Comparison of ENCODE assay signal across 14 mouse cellular contexts in the genomic region with DNA sequence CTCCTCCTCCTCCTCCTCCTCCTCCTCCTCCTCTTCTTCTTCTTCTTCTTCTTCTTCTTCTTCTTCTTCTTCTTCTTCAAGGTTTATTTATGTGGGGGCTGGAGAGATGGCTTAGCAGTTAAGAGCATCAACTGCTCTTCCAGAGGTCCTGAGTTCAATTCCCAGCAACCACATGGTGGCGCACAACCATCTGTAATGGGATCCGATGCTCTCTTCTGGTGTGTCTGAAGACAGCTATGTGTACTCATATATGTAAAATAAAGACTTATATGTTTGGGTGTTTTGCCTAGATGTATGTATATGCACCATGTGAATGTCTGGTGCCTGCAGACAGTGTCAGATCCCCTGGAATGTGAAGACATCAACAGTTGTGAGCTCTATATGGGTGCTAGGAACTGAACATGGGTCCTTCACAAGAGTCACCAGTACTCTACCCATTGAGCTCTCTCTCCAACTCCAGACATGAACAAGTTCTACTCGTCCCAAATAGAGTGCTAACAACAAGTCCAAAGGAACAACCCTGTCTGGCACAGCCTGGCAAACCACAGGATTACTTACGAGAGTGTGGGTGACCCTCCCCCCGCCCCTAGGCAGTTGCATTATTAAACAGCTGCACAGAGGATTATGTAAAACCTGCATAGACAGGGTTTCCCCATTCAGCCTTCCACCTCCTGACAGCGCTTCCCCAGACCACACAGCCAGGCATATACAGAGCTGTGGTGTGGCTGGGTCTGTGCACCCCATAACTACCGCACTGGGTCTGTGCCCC. TPM values are rescaled to one million over a fixed set of nuclear protein-coding genes. Genes with fewer than 3 reads are reported as not detected.
DNase-seq lines count a peak whose midpoint lies in the region; ATAC-seq and TF ChIP-seq lines count a peak whose summit lies in the region.
"Had no signal": no experiment of that assay in that cellular context is flagged by ENCODE, and none has a peak within 500 bp of the region (broad histone marks: within the 10 kb centered on the region; RNA-seq: fewer than 3 reads in every experiment).

No protein-coding gene starts in this region.

- peak; percentile 49 for TF ChIP-seq RAD21 in CH12.LX (IDR thresholded peaks at IDR 0.05; ENCODE audit: low read depth, low read length)

- TF ChIP-seq EP300 in heart, adult 2 months (IDR thresholded peaks at IDR 0.05; ENCODE audit: insufficient read depth, low read depth, low read length): no peak
- no peak; the same call in 1 of the 2 replicates for TF ChIP-seq EP300 in CH12.LX (IDR thresholded peaks at IDR 0.05; ENCODE audit: low read length)

- WGBS in heart, adult 2 months: 71% methylated on average over 7 of the region's 7 CpGs
- WGBS in midbrain, embryonic 13.5 days: 54% methylated on average over 7 of the region's 7 CpGs
- WGBS in midbrain, embryonic 10.5 days: 66% methylated on average over 7 of the region's 7 CpGs

- no peaks in the 10 kb centered on the region for H3K9me3 ChIP-seq in midbrain, embryonic 13.5 days
- H3K9me3 ChIP-seq in midbrain, embryonic 10.5 days (replicated peaks): no peaks in the 10 kb centered on the region
- H3K9me3 ChIP-seq in CH12.LX (replicated peaks; ENCODE audit: low read length): no peaks in the 10 kb centered on the region
- H3K9me3 ChIP-seq: neural tube, embryonic 13.5 days; stomach, embryonic 15.5 days had no signal

- no peak overlapping the region for H3K4me2 ChIP-seq in midbrain, embryonic 13.5 days (replicated peaks)
- H3K4me2 ChIP-seq in CH12.LX (ENCODE audit: insufficient read depth, low read depth, poor library complexity, severe bottlenecking): no peak overlapping the region
- H3K4me2 ChIP-seq: neural tube, embryonic 13.5 days; stomach, embryonic 15.5 days had no signal

- no peak for TF ChIP-seq POLR2A in heart, adult 2 months (IDR thresholded peaks at IDR 0.05; ENCODE audit: insufficient read depth, low read depth, low read length)
- no peak for TF ChIP-seq POLR2A in CH12.LX (IDR thresholded peaks at IDR 0.05; ENCODE audit: low read depth, low read length)

- ATAC-seq in midbrain, embryonic 13.5 days: peak; percentile 36; the same call in 1 of the 2 replicates
- ATAC-seq in megakaryocyte, adult 5-6 weeks (ENCODE audit: poor library complexity, severe bottlenecking): peak; percentile 60

- peak; percentile 56 for TF ChIP-seq CTCF in heart, adult 2 months (IDR thresholded peaks at IDR 0.05)
- peak in 1 of 2 experiments; percentile 54; a peak in 2 of 4 replicates for TF ChIP-seq CTCF in CH12.LX (conservative IDR thresholded peaks at IDR 0.05 in 1 of 2, IDR thresholded peaks at IDR 0.05 in 1 of 2; ENCODE audit: low read depth in 2 of 2, low read length in 2 of 2)

- H3K9ac ChIP-seq in heart, adult 2 months (ENCODE audit: low read depth, low read length): no peak overlapping the region
- no peak overlapping the region for H3K9ac ChIP-seq in midbrain, embryonic 13.5 days (replicated peaks)
- H3K9ac ChIP-seq in CH12.LX (ENCODE audit: insufficient read depth, low read depth): no peak overlapping the region
- H3K9ac ChIP-seq: neural tube, embryonic 13.5 days; stomach, embryonic 15.5 days had no signal

- H3K27ac ChIP-seq in heart, adult 2 months: no peak overlapping the region
- no peak overlapping the region for H3K27ac ChIP-seq in midbrain, embryonic 13.5 days
- H3K27ac ChIP-seq in midbrain, embryonic 10.5 days (replicated peaks): no peak overlapping the region
- no peak overlapping the region for H3K27ac ChIP-seq in CH12.LX (ENCODE audit: insufficient read depth, low read depth)
- H3K27ac ChIP-seq: neural tube, embryonic 13.5 days; stomach, embryonic 15.5 days had no signal

- H3K4me1 ChIP-seq in heart, adult 2 months (ENCODE audit: control insufficient read depth, insufficient read depth, low read length): no peaks in the 10 kb centered on the region
- peaks cover 11% of the 10 kb centered on the region for H3K4me1 ChIP-seq in midbrain, embryonic 13.5 days (replicated peaks)
- peaks cover 31% of the 10 kb centered on the region for H3K4me1 ChIP-seq in midbrain, embryonic 10.5 days
- H3K4me1 ChIP-seq in CH12.LX (ENCODE audit: control insufficient read depth in 1 of 2, insufficient read depth in 2 of 2): peaks cover 11 to 43% of the 10 kb centered on the region in 2 experiments; a peak in 3 of 4 replicates

- no peak for DNase-seq in heart, adult 2 months
- no peak for DNase-seq in heart, adult 9 months (ENCODE audit: low spot score in 2 of 2)
- no peak for DNase-seq in midbrain, embryonic 10.5 days (ENCODE audit: low spot score)
- DNase-seq in CH12.LX (ENCODE audit: extremely low read depth): peak; percentile 69
- no peak for DNase-seq in c-Kit-positive CD71-positive TER-119-positive erythroid progenitor cells, embryonic 14.5 days (ENCODE audit: low spot score)
- no peak for DNase-seq in kidney, postnatal 4 days
- DNase-seq: gastrocnemius, postnatal 14 days; heart, postnatal 14 days; kidney, adult 18-20 months; layer of hippocampus, postnatal 36 days had no signal

- in situ Hi-C loops in CH12.LX (cut with MboI; ENCODE audit: low pct_ligation_motif_present, low pct_unique_long_range_greater_than_20kb, low sequenced_read_pairs): loop anchor here (25.0 kb wide), 1 partner anchor 343 kb away; no protein-coding TSS in a partner anchor

- peaks cover 5% of the 10 kb centered on the region for H3K27me3 ChIP-seq in heart, adult 2 months (ENCODE audit: control insufficient read depth, insufficient read depth, low read length)
- H3K27me3 ChIP-seq in midbrain, embryonic 13.5 days: peaks cover 45% of the 10 kb centered on the region
- H3K27me3 ChIP-seq in midbrain, embryonic 10.5 days (ENCODE audit: low read depth, poor library complexity, severe bottlenecking): peaks cover 61% of the 10 kb centered on the region
- no peaks in the 10 kb centered on the region for H3K27me3 ChIP-seq in CH12.LX (replicated peaks)

- H3K4me3 ChIP-seq in heart, adult 2 months: no peak overlapping the region
- no peak overlapping the region for H3K4me3 ChIP-seq in midbrain, embryonic 13.5 days (replicated peaks)
- no peak overlapping the region for H3K4me3 ChIP-seq in midbrain, embryonic 10.5 days
- H3K4me3 ChIP-seq in CH12.LX (replicated peaks in 1 of 3; ENCODE audit: low read depth in 2 of 3, low read length in 2 of 3, poor library complexity in 1 of 3): no peak overlapping the region
- H3K4me3 ChIP-seq: neural tube, embryonic 13.5 days; stomach, embryonic 15.5 days had no signal

- no peaks in the 10 kb centered on the region for H3K36me3 ChIP-seq in heart, adult 2 months (ENCODE audit: control insufficient read depth, insufficient read depth, low read length)
- H3K36me3 ChIP-seq in midbrain, embryonic 13.5 days: no peaks in the 10 kb centered on the region
- H3K36me3 ChIP-seq in midbrain, embryonic 10.5 days: no peaks in the 10 kb centered on the region
- no peaks in the 10 kb centered on the region for H3K36me3 ChIP-seq in CH12.LX (replicated peaks in 1 of 2; ENCODE audit: control insufficient read depth in 1 of 2, insufficient read depth in 1 of 2, low read length in 1 of 2)
- H3K36me3 ChIP-seq: neural tube, embryonic 13.5 days; stomach, embryonic 15.5 days had no signal

- dilution Hi-C loops in CH12.LX (cut with MboI; ENCODE audit: extremely low pct_ligation_motif_present, extremely low pct_unique_long_range_greater_than_20kb, low sequenced_read_pairs): no loop called here

- intact Hi-C loops in heart, adult 2 months (cut with DNase I): loop anchor here (10.0 kb wide), 1 partner anchor 486 kb away; no protein-coding TSS in a partner anchor

- H3K79me2 ChIP-seq in heart, adult 2 months (replicated peaks; ENCODE audit: control insufficient read depth, insufficient read depth, low read length): no peaks in the 10 kb centered on the region
- no peaks in the 10 kb centered on the region for H3K79me2 ChIP-seq in CH12.LX (replicated peaks; ENCODE audit: control insufficient read depth, extremely low read depth, insufficient read depth, poor library complexity, severe bottlenecking)

TF ChIP-seq in CH12.LX, 34 proteins besides CTCF, POLR2A, EP300 and RAD21:
- TF ChIP-seq SMC3 (IDR thresholded peaks at IDR 0.05; ENCODE audit: low read depth, low read length): peak; percentile 44
- TF ChIP-seq KAT2A (IDR thresholded peaks at IDR 0.05; ENCODE audit: insufficient replicate concordance, low read length): no peak
- no peak for TF ChIP-seq GABPA (IDR thresholded peaks at IDR 0.05; ENCODE audit: insufficient replicate concordance, low read depth, low read length)
- peak; percentile 30; the same call in 1 of the 2 replicates for TF ChIP-seq TCF12 (IDR thresholded peaks at IDR 0.05; ENCODE audit: low read depth, low read length)

RNA-seq across cellular contexts. Expression of a gene that starts 2.9 kb away (rescaled TPM):
- total RNA-seq in heart, adult 2 months (2021): 1 to 10 TPM; 5.9 to 7.6 TPM
- 10.5 and 11.8 TPM in 2 replicates for polyA plus RNA-seq in heart, adult 2 months (2012; rRNA removed)
- 1.3 and 1.7 TPM in 2 replicates for polyA plus RNA-seq in midbrain, embryonic 13.5 days (2015; fragmentation: Nextera tagmentation; extraction: Ambion mirVana)
- polyA plus RNA-seq in midbrain, embryonic 10.5 days (2016; fragmentation: Nextera tagmentation; extraction: Ambion mirVana): 2.2 and 3.2 TPM in 2 replicates
- total RNA-seq in CH12.LX (2012; rRNA removed) (25.7 and 25.9 TPM in 2 replicates), CH12.LX (2014; rRNA removed) (25.5 and 27.0 TPM in 2 replicates)
- 28.5 and 28.8 TPM in 2 replicates for polyA plus RNA-seq in CH12.LX (2012; ENCODE audit: insufficient read length, low read depth)
- total RNA-seq in megakaryocyte, adult 5-6 weeks (2015): 43.5 and 58.4 TPM in 2 replicates
- 63.7 and 70.3 TPM in 2 replicates for total RNA-seq in megakaryocyte, adult 5-6 weeks (2017)
